Mouse (Mus musculus) bone marrow macrophage, adult 2 months (primary cell): ENCODE data around the gene Il22ra2. TPM values are rescaled to one million over a fixed set of nuclear protein-coding genes. Genes with fewer than 3 reads are reported as not detected.
"Not testable (repeated sequence)": the region's sequence is repeated elsewhere in the genome, so short reads cannot be mapped to it uniquely, and the experiment has no call there.

ENCODE experiments used
- H3K27ac ChIP-seq: 2 replicates; pipeline ENCODE4 v1.5.1; 2012; ENCODE audit warnings: low read depth, low read length; ENCODE audit not compliant: insufficient read depth
- H3K4me1 ChIP-seq: 2 replicates; pipeline ENCODE4 v1.6.1; 2012; ENCODE audit warnings: low read length; ENCODE audit not compliant: control insufficient read depth, insufficient read depth
- H3K4me3 ChIP-seq: 2 replicates; pipeline ENCODE4 v1.5.1; 2012; ENCODE audit warnings: mild to moderate bottlenecking, low read length, moderate library complexity; ENCODE audit not compliant: insufficient read depth
- CTCF ChIP-seq: IDR thresholded peaks from 2 replicates; pipeline ENCODE4 v1.5.1; 2012; ENCODE audit warnings: low read depth, mild to moderate bottlenecking, low read length, moderate library complexity
- POLR2A ChIP-seq: IDR thresholded peaks from 2 replicates; pipeline ENCODE4 v1.6.1; 2012; ENCODE audit warnings: mild to moderate bottlenecking, low read depth, low read length, borderline replicate concordance
- polyA plus RNA-seq: library from polyadenylated mRNA; stranded (reverse); fragments of >200 nt; gene quantifications from 2 replicates; pipeline ENCODE4 v1.2.4, GENCODE M21; 2012; ENCODE audit not compliant: missing spikeins, insufficient read depth, insufficient read length

Gene Il22ra2
- polyA plus RNA-seq, 1 experiment, result not detected

GRCm38 (mm10) chr10:19599331-19600092, 22.3 kb upstream of the Il22ra2 start:
- Histone ChIP-seq H3K4me3 (no peak overlapping the region), H3K27ac (no peak overlapping the region), H3K4me1 (peaks cover 22% of the 10 kb centered on the region)
- TF ChIP-seq POLR2A, result no peak
- TF ChIP-seq CTCF, result no peak

DNA sequence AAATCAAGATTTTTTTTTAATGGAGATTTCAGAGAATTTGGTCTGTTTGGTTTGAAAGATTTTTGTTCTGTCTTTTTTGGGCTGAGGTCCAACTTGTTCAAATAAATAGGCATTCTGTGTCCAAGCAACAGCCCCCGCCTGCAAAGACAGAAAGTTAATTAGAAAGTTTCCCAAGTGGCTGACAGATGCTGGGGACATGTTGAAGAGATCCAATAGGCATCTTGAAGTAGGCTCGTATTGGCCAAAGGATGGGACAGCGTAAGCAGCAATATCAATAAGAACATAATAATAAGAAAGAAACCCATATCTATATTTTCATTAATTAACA, 21.7 kb upstream of the Il22ra2 start:
- Histone ChIP-seq H3K4me3 (no peak overlapping the region), H3K4me1 (peaks cover 19% of the 10 kb centered on the region), H3K27ac (no peak overlapping the region)
- TF ChIP-seq POLR2A (no peak), CTCF (no peak)

DNA sequence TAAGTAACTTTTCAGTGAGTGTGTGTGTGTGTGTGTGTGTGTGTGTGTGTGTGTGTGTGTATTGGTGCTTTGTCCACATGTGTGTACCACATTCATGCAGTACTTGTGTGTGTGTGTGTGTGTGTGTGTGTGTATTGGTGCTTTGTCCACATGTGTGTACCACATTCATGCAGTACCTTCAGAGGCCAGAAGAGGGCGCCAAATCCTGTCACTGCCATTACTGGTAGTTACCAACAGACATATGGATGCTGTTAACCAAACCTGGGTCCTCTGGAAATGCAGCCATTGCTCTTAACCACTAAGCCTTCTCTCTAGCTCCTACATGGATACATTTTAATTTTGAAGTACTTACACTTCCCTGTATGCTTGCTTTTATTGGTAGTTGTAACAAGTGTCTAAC, 20.3 kb upstream of the Il22ra2 start:
- not testable (repeated sequence) for H3K27ac ChIP-seq, H3K4me3 ChIP-seq
- peaks cover 11% of the 10 kb centered on the region for H3K4me1 ChIP-seq

GRCm38 (mm10) chr10:19603231-19603630, 18.6 kb upstream of the Il22ra2 start:
- Histone ChIP-seq H3K4me3 (no peak overlapping the region), H3K4me1 (peaks cover 9% of the 10 kb centered on the region), H3K27ac (no peak overlapping the region)
- TF ChIP-seq CTCF, result no peak
- no peak for TF ChIP-seq POLR2A

DNA sequence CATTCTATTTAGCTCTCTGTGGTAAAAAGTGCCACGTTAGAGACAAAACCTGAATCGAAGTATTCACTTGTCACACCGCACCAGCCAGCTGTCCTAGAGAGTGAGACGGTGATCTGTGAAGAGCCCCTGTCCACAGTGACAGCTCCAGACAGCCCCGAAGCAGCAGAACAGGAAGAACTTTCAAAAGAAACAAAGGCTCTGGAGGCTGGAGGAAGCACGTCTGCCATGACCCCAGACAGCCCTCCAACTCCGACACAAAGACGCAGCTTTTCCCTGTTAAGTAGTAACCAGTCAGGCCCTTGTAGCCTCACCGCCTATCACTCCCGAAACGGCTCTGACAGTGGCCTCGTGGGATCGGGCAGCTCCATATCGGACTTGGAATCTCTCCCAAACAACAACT, 12.7 kb upstream of the Il22ra2 start:
- Histone ChIP-seq H3K4me1 (peaks cover 12% of the 10 kb centered on the region), H3K27ac (no peak overlapping the region), H3K4me3 (no peak overlapping the region)
- TF ChIP-seq CTCF (no peak), POLR2A (no peak)

GRCm38 (mm10) chr10:19611616-19612015, 10.2 kb upstream of the Il22ra2 start:
- Histone ChIP-seq H3K27ac (no peak overlapping the region), H3K4me1 (peaks cover 15% of the 10 kb centered on the region), H3K4me3 (no peak overlapping the region)
- TF ChIP-seq CTCF, result no peak
- TF ChIP-seq POLR2A, result no peak

DNA sequence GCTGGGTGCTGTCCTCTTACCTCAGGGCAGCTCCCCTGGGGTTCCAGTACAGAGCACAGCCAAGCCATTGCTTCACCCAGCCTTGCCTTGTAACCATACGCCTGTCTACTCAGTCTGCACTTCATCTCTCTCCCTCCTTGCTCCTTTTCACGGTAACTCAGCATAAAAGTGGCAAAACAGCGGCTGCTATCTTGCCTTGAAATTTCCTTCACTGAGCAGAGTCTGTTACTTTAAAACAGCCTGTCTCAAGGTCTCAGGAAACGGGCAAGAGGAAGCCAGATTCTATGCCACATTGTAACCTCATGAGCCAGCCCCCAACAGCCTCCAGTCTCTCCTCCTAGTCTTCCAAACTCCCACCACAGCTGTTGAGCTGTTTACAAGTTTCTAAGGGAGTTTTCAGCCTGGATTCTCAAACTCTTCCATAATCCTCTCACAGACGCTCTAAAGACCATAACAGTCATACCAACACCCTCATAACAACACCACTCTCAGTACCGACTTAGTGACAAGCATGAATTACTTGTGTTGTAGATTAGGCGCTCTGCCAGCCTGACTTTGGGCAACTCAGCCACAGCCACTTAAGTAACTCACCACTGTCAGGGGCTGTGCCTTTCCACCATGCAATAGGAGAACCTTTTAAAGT, 8.6 kb upstream of the Il22ra2 start:
- no peak for TF ChIP-seq CTCF
- TF ChIP-seq POLR2A, result no peak
- Histone ChIP-seq H3K4me1 (peaks cover 15% of the 10 kb centered on the region), H3K27ac (no peak overlapping the region), H3K4me3 (no peak overlapping the region)

DNA sequence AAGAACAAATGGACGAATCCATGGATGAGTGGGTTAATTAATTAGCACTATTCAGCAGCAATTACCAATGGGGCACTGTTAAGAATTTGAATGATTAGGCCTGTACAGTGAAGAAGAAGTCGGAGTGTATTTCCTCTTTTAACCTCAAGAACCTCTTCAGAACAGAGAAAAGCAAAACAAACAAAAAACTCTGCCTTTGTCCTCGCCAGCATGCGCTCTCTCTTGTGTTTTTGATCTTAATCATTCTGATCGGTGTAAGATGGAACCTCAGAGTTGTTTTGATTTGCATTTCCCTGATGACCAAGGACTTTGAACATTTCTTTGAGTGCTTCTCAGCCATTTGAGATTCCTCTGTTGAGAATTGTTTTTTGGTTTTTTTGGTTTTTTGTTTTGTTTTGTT, 2.1 kb upstream of the Il22ra2 start:
- no peak for TF ChIP-seq POLR2A
- no peak for TF ChIP-seq CTCF
- Histone ChIP-seq H3K4me1 (no peaks in the 10 kb centered on the region), H3K4me3 (no peak overlapping the region), H3K27ac (no peak overlapping the region)

DNA sequence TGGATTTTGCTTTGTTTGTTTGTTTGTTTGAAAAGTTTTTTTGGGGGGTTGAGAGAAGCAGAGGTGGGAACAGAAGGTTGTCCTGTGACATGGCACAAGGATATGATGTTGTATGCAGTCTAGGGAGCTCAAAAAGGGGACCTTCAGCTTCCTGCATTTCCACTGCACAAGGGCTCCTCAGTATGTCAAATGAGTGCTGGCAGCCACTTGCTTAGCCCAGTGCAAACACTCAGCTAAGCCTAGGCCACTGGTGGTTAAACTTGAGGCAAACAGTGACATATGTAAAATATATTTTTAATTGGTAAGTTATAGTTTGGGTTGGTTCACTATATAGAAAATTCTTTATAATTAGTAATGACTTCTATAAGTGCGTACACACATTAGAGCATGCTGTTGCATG, 2.8 kb downstream of the Il22ra2 start:
- Histone ChIP-seq H3K27ac (no peak overlapping the region), H3K4me3 (no peak overlapping the region), H3K4me1 (no peaks in the 10 kb centered on the region; the same call in 1 of the 2 replicates)
- no peak for TF ChIP-seq CTCF
- TF ChIP-seq POLR2A, result no peak

DNA sequence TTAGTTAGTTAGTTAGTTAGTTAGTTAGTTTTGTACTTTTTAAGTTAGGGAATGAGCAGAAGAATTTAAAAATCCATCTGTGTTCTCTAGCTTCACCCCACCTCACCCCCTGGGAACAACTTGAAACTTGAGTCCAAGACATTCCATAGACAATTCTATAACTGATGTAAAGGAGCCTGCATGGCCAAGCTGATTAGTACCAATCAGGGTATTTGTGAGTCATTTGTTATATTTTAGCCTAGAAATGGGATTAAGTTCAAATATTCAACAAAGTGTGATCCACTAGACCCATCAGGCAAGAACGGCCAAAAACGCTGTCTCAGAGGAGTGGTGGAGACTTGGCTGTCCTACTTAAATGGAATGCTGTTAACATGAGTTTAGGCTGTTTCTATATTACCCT, 5.5 kb downstream of the Il22ra2 start:
- no peak overlapping the region for H3K4me3 ChIP-seq
- TF ChIP-seq POLR2A (no peak), CTCF (no peak)
- H3K27ac ChIP-seq, result no peak overlapping the region
- no peaks in the 10 kb centered on the region; the same call in 1 of the 2 replicates for H3K4me1 ChIP-seq
